Mouse (Mus musculus) megakaryocyte, embryonic 14.5 days (primary cell): Measurements from ENCODE around the gene Dnah14.

Experiments used
- FLI1 ChIP-seq: IDR thresholded peaks from 2 replicates; pipeline ENCODE4 v1.6.1; 2012; ENCODE audit warnings: low read length, inconsistent platforms, mixed read lengths
- GATA1 ChIP-seq: IDR thresholded peaks from 3 replicates; pipeline ENCODE4 v1.6.1; 2012; ENCODE audit warnings: mixed read lengths, low read length, inconsistent platforms, borderline replicate concordance

- TF ChIP-seq GATA1 (no peak), FLI1 (no peak)
Measured at GRCm38 (mm10) chr1:181694729-181695498, 118.6 kb downstream of the Dnah14 start.
